Mouse (Mus musculus): ENCODE data around the gene Nup188. TPM values are rescaled to one million over a fixed set of nuclear protein-coding genes. Genes with fewer than 3 reads are reported as not detected.

Gene Nup188
- polyA plus RNA-seq, 1 experiment, result 54.6 TPM

DNA sequence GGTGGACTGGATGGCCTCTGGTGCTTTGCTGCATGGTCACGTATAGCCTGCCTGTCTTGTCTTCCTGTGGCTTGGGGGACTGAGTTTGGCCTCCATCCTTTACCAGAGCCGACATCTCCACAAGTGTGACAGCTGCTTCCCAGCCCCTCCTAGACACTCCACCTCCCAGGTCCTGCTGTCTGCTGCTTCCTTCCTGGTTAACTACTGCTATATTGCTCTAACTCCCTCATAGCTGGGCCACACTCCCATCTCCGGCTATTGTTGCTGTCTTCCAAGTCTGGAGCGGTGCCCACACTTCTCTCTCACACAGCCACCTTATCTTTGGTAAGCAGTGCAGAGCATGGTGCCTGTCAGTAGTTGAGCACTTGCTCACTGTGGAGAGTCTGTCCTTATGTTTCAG, 46.4 kb upstream of the Nup188 start:
- Histone ChIP-seq H3K36me3 (ENCODE audit: control insufficient read depth, insufficient read depth) (peaks cover 48% of the 10 kb centered on the region), H3K79me3 (ENCODE audit: low read depth) (peaks cover 55% of the 10 kb centered on the region), H3ac (ENCODE audit: control insufficient read depth, insufficient read length, low read depth) (peak overlapping the region; percentile 28), H3K27me3 (ENCODE audit: control insufficient read depth, insufficient read depth, insufficient read length) (no peaks in the 10 kb centered on the region), H3K4me3 (ENCODE audit: insufficient read depth, poor library complexity, severe bottlenecking) (no peak overlapping the region), H3K79me2 (ENCODE audit: control insufficient read depth, insufficient read depth) (peaks cover 71% of the 10 kb centered on the region)
- no peak for TF ChIP-seq USF1 (IDR thresholded peaks at IDR 0.05; ENCODE audit: low read depth)
- no peak for TF ChIP-seq CTCF (IDR thresholded peaks at IDR 0.05; ENCODE audit: control insufficient read depth, insufficient read depth, insufficient read length)
- no peak for TF ChIP-seq MYOD1 (IDR thresholded peaks at IDR 0.05; ENCODE audit: control insufficient read depth, insufficient read length, low read depth)
- no peak for TF ChIP-seq MYOG (IDR thresholded peaks at IDR 0.05; ENCODE audit: control insufficient read depth, extremely low read depth, insufficient read length)
- no peak for TF ChIP-seq MAX (IDR thresholded peaks at IDR 0.05)
- TF ChIP-seq FOSL1 (IDR thresholded peaks at IDR 0.05; ENCODE audit: insufficient read depth, low read length, poor library complexity, severe bottlenecking), result no peak
- TF ChIP-seq CEBPB (IDR thresholded peaks at IDR 0.05; ENCODE audit: low read depth), result no peak

DNA sequence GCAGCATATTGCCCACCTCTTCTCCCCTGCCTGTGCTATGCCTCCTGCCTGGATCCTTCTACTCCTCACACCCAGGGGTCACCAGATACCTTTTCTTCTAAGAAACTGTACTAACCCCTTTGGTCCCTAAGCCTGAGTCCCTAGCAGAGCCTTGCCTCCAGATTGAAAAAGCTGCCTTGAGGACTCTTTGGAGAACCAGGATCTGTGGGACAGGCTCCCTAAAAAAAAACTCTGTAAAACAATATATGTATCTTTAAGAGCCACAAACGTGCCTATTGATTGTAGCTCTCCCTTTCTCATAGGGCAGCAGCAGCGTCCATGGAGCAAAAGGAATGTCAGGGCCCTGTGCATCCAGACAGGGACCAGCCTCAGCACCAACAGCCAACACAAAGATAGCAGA, 45.9 kb upstream of the Nup188 start, which contains the start of gene Gm28035:
Gm28035 (plus strand) TSS at position 301 of the 400 bp plus-strand sequence.
- TF ChIP-seq MAX (IDR thresholded peaks at IDR 0.05) (no peak), USF1 (IDR thresholded peaks at IDR 0.05; ENCODE audit: low read depth) (no peak), MYOG (IDR thresholded peaks at IDR 0.05; ENCODE audit: control insufficient read depth, extremely low read depth, insufficient read length) (no peak), CTCF (IDR thresholded peaks at IDR 0.05; ENCODE audit: control insufficient read depth, insufficient read depth, insufficient read length) (no peak), CEBPB (IDR thresholded peaks at IDR 0.05; ENCODE audit: low read depth) (no peak), FOSL1 (IDR thresholded peaks at IDR 0.05; ENCODE audit: insufficient read depth, low read length, poor library complexity, severe bottlenecking) (no peak)
- Histone ChIP-seq H3K4me3 (ENCODE audit: insufficient read depth, poor library complexity, severe bottlenecking) (no peak within 1 kb of the TSS), H3K79me3 (ENCODE audit: low read depth) (peaks cover 58% of the 10 kb centered on the region), H3K79me2 (ENCODE audit: control insufficient read depth, insufficient read depth) (peaks cover 76% of the 10 kb centered on the region), H3K36me3 (ENCODE audit: control insufficient read depth, insufficient read depth) (peaks cover 51% of the 10 kb centered on the region), H3K27me3 (ENCODE audit: control insufficient read depth, insufficient read depth, insufficient read length) (no peaks in the 10 kb centered on the region), H3ac (ENCODE audit: control insufficient read depth, insufficient read length, low read depth) (peak within 1 kb of the TSS; percentile 28)

DNA sequence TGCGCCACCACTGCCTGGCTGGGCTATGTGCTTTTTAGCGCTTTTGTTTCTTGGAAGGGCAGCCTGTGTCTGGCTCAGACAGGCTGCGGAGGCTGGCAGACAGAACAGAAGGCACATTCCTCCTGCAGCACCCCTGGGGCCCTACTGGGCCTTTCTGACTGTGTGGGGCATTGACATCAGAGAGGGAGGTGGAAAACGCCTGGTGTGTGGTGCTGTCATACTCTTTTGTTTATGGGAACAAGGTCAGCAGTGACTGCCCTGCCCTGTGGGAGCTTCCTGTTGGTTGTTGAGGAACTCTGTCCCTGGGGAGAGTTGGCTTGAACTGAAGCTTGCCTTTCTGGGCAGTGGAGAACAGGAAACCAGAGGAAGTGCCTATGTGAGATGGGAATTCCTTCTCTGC, 43.7 kb upstream of the Nup188 start:
- no peak overlapping the region for H3K4me3 ChIP-seq (ENCODE audit: insufficient read depth, poor library complexity, severe bottlenecking)
- H3K27me3 ChIP-seq (ENCODE audit: control insufficient read depth, insufficient read depth, insufficient read length), result no peaks in the 10 kb centered on the region
- H3K79me3 ChIP-seq (ENCODE audit: low read depth), result peaks cover 64% of the 10 kb centered on the region
- H3K36me3 ChIP-seq (ENCODE audit: control insufficient read depth, insufficient read depth), result peaks cover 67% of the 10 kb centered on the region
- no peak overlapping the region for H3ac ChIP-seq (ENCODE audit: control insufficient read depth, insufficient read length, low read depth)
- TF ChIP-seq MYOD1 (IDR thresholded peaks at IDR 0.05; ENCODE audit: control insufficient read depth, insufficient read length, low read depth), result no peak
- no peak for TF ChIP-seq USF1 (IDR thresholded peaks at IDR 0.05; ENCODE audit: low read depth)
- TF ChIP-seq FOSL1 (IDR thresholded peaks at IDR 0.05; ENCODE audit: insufficient read depth, low read length, poor library complexity, severe bottlenecking), result no peak
- TF ChIP-seq MAX (IDR thresholded peaks at IDR 0.05), result no peak
- no peak for TF ChIP-seq MYOG (IDR thresholded peaks at IDR 0.05; ENCODE audit: control insufficient read depth, extremely low read depth, insufficient read length)
- TF ChIP-seq CEBPB (IDR thresholded peaks at IDR 0.05; ENCODE audit: low read depth), result no peak
- TF ChIP-seq CTCF (IDR thresholded peaks at IDR 0.05; ENCODE audit: control insufficient read depth, insufficient read depth, insufficient read length), result no peak
- H3K79me2 ChIP-seq (ENCODE audit: control insufficient read depth, insufficient read depth), result peaks cover 98% of the 10 kb centered on the region

DNA sequence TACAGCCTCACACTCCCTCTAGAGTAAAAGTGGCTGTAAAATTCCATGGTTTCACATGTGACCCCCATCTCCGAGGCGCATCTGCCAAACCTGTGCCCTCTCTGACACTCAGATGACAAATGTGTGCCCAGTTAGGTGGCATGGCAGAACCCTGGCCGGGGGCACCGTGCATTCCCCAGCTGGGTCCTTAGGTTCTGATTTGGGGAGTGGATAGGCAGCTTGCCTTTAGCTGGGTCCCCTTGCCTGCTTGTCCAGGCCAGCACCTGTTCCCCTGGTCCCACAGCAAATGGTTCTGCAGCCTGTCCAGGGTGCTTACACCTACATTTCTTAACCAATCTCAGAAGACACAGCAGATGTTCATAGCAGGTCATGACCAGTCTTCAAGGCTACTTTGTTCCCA, 42.8 kb upstream of the Nup188 start:
- no peak for TF ChIP-seq MAX (IDR thresholded peaks at IDR 0.05)
- TF ChIP-seq MYOD1 (IDR thresholded peaks at IDR 0.05; ENCODE audit: control insufficient read depth, insufficient read length, low read depth), result no peak
- no peak for TF ChIP-seq FOSL1 (IDR thresholded peaks at IDR 0.05; ENCODE audit: insufficient read depth, low read length, poor library complexity, severe bottlenecking)
- no peak for TF ChIP-seq USF1 (IDR thresholded peaks at IDR 0.05; ENCODE audit: low read depth)
- no peak for TF ChIP-seq CEBPB (IDR thresholded peaks at IDR 0.05; ENCODE audit: low read depth)
- TF ChIP-seq MYOG (IDR thresholded peaks at IDR 0.05; ENCODE audit: control insufficient read depth, extremely low read depth, insufficient read length), result no peak
- no peak for TF ChIP-seq CTCF (IDR thresholded peaks at IDR 0.05; ENCODE audit: control insufficient read depth, insufficient read depth, insufficient read length)
- peaks cover 66% of the 10 kb centered on the region for H3K79me3 ChIP-seq (ENCODE audit: low read depth)
- H3K79me2 ChIP-seq (ENCODE audit: control insufficient read depth, insufficient read depth), result peaks cover 100% of the 10 kb centered on the region
- peaks cover 71% of the 10 kb centered on the region for H3K36me3 ChIP-seq (ENCODE audit: control insufficient read depth, insufficient read depth)
- no peaks in the 10 kb centered on the region for H3K27me3 ChIP-seq (ENCODE audit: control insufficient read depth, insufficient read depth, insufficient read length)
- no peak overlapping the region for H3K4me3 ChIP-seq (ENCODE audit: insufficient read depth, poor library complexity, severe bottlenecking)
- H3ac ChIP-seq (ENCODE audit: control insufficient read depth, insufficient read length, low read depth), result no peak overlapping the region

DNA sequence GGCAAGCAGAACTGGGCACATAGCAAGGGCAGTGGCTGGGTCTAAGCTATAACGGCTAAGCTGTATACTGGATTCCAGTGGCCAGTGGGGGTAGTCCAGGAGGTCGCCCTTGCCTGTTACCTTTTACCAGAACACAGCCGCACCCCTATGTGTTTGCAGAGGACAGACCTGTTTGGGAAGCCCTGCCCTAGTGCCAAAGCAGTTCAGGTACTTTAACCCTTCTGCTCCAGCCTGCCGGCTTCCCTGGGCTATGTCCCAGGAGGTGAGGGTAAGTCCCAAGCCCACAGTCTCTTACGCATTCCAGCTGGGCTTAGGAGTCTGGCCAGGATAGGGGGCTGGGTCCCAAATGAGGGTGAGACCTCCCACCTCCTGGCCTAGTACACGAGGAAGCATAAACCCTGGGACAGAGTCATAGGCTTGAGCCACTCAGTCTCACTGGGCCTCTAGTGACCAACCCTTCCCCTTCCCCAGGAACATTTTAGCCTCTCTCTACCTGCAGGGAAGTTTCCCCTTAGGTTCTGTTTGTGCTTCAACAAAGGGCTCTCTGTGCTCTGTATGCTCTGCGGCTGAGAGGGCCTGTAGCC, 41.5 kb upstream of the Nup188 start:
- Histone ChIP-seq H3K4me3 (ENCODE audit: insufficient read depth, poor library complexity, severe bottlenecking) (no peak overlapping the region), H3ac (ENCODE audit: control insufficient read depth, insufficient read length, low read depth) (no peak overlapping the region), H3K79me3 (ENCODE audit: low read depth) (peaks cover 56% of the 10 kb centered on the region), H3K79me2 (ENCODE audit: control insufficient read depth, insufficient read depth) (peaks cover 100% of the 10 kb centered on the region), H3K27me3 (ENCODE audit: control insufficient read depth, insufficient read depth, insufficient read length) (no peaks in the 10 kb centered on the region), H3K36me3 (ENCODE audit: control insufficient read depth, insufficient read depth) (peaks cover 83% of the 10 kb centered on the region)
- TF ChIP-seq MYOG (IDR thresholded peaks at IDR 0.05; ENCODE audit: control insufficient read depth, extremely low read depth, insufficient read length), result no peak

DNA sequence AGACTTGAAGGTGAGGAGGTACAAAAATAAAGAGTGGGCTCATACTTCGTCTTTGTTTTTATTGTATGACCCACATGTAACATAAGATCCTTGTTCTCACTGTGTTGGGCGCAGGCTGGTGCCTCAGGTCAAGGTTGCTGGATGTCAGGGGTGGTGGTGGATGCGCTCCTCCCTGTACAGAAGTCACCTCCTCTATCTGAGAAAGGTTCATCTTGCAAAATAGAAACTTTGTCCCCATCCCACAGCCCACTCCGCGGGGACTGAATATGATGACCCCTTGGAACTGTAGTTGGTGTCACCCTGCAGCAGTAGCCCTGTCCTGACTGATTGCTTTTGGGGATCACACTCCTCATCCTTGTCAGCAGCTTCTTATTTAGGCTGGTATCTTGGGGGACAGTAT, 39.2 kb upstream of the Nup188 start:
- H3K79me2 ChIP-seq (ENCODE audit: control insufficient read depth, insufficient read depth), result peaks cover 97% of the 10 kb centered on the region
- H3K79me3 ChIP-seq (ENCODE audit: low read depth), result peaks cover 39% of the 10 kb centered on the region
- no peak overlapping the region for H3ac ChIP-seq (ENCODE audit: control insufficient read depth, insufficient read length, low read depth)
- TF ChIP-seq MYOD1 (IDR thresholded peaks at IDR 0.05; ENCODE audit: control insufficient read depth, insufficient read length, low read depth), result no peak
- no peak for TF ChIP-seq MAX (IDR thresholded peaks at IDR 0.05)
- no peak for TF ChIP-seq MYOG (IDR thresholded peaks at IDR 0.05; ENCODE audit: control insufficient read depth, extremely low read depth, insufficient read length)
- no peak for TF ChIP-seq FOSL1 (IDR thresholded peaks at IDR 0.05; ENCODE audit: insufficient read depth, low read length, poor library complexity, severe bottlenecking)
- TF ChIP-seq USF1 (IDR thresholded peaks at IDR 0.05; ENCODE audit: low read depth), result no peak
- no peak for TF ChIP-seq CEBPB (IDR thresholded peaks at IDR 0.05; ENCODE audit: low read depth)
- no peak for TF ChIP-seq CTCF (IDR thresholded peaks at IDR 0.05; ENCODE audit: control insufficient read depth, insufficient read depth, insufficient read length)
- peaks cover 60% of the 10 kb centered on the region for H3K36me3 ChIP-seq (ENCODE audit: control insufficient read depth, insufficient read depth)
- H3K27me3 ChIP-seq (ENCODE audit: control insufficient read depth, insufficient read depth, insufficient read length), result no peaks in the 10 kb centered on the region
- H3K4me3 ChIP-seq (ENCODE audit: insufficient read depth, poor library complexity, severe bottlenecking), result no peak overlapping the region
